Mouse (Mus musculus) lung, embryonic 14.5 days (tissue): ENCODE measurements around the gene Ric8b. TPM values are rescaled to one million over a fixed set of nuclear protein-coding genes. Genes with fewer than 3 reads are reported as not detected.
A peak's percentile ranks its signal among the peaks of the same experiment; 100 is the strongest.

Experiments used
- ATAC-seq: fragments of 200-750 bp; cut with Nextera tagmentation; 2 replicates; pipeline ENCODE4 v1.8.0; 2017; ENCODE audit warnings: mild to moderate bottlenecking, moderate TSS enrichment, moderate library complexity; ENCODE audit not compliant: insufficient read depth
- DNase-seq: peaks from one replicate; pipeline ENCODE4 v3.0.0-alpha.2; 2015
- H3K27ac ChIP-seq: fragments of 300-500 bp; sonication (generic); 2 replicates; pipeline ENCODE4 v1.5.1; 2014; ENCODE audit warnings: low read depth, mild to moderate bottlenecking, moderate library complexity
- H3K27me3 ChIP-seq: fragments of 300-500 bp; sonication (generic); 2 replicates; pipeline ENCODE4 v1.6.1; 2014; ENCODE audit warnings: low read length, control low read depth; ENCODE audit not compliant: insufficient read depth
- H3K36me3 ChIP-seq: fragments of 300-500 bp; sonication (generic); 2 replicates; pipeline ENCODE4 v1.6.1; 2014; ENCODE audit warnings: control low read depth; ENCODE audit not compliant: insufficient read depth
- H3K4me1 ChIP-seq: fragments of 300-500 bp; sonication (generic); 2 replicates; pipeline ENCODE4 v1.6.1; 2014; ENCODE audit warnings: antibody characterized with exemption, control low read depth; ENCODE audit not compliant: insufficient read depth
- H3K4me2 ChIP-seq: fragments of 300-500 bp; sonication (generic); 2 replicates; pipeline ENCODE4 v1.6.1; 2014; ENCODE audit warnings: mild to moderate bottlenecking
- H3K4me3 ChIP-seq: fragments of 300-500 bp; sonication (generic); 2 replicates; pipeline ENCODE4 v1.5.1; 2014; ENCODE audit warnings: low read depth, low read length
- H3K9ac ChIP-seq: fragments of 300-500 bp; sonication (generic); 2 replicates; pipeline ENCODE4 v1.6.1; 2014
- H3K9me3 ChIP-seq: fragments of 300-500 bp; sonication (generic); 2 replicates; pipeline ENCODE4 v1.6.1; 2016; ENCODE audit warnings: low read depth, low read length, control low read depth
- CTCF ChIP-seq: IDR thresholded peaks from 2 replicates; pipeline ENCODE4 v1.5.1; 2016; ENCODE audit warnings: antibody characterized with exemption, low read depth
- WGBS: fragments of 180-500 bp; shearing (Covaris S2); extraction: QIAGEN DNeasy Blood & Tissue Kit; methylation state at CpG from one replicate; pipeline ENCODE4 v1.1.7; 2014; 5-methylcytosine and 5-hydroxymethylcytosine counted together
- polyA plus RNA-seq: library from polyadenylated mRNA; unstranded; fragments of >200 nt; fragmentation: Nextera tagmentation; extraction: Ambion mirVana; gene quantifications from 2 replicates; pipeline ENCODE4 v1.2.1, GENCODE M21; 2014

Gene Ric8b
- polyA plus RNA-seq, 1 experiment from 2014 or later = 18.6 TPM

GRCm38 (mm10) chr10:84909021-84909801 is 8.2 kb upstream of the Ric8b start:
- H3K4me2 ChIP-seq = no peak overlapping the region
- WGBS = 74% methylated on average over 17 of the region's 17 CpGs
- no peak for ATAC-seq

DNA sequence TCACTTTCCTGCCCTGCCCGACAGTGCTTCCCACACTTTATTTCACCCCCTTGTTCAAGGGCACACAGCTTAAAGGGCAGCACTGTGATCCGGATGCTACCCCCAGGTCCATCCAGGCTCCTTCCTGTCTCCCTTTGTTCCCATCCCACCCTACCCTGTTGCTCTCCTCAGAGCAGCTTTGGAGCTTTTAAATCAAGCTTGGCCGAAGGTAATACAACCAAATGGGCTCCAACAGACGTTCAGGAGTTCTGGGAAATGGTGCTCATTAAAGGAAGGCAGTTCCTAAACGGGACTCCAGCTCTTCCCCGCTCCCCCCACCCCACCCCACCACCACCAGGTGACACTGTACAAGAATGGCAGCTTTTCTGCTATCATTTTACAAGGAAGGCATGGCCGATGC is 7.2 kb upstream of the Ric8b start:
- Histone ChIP-seq H3K27ac (no peak overlapping the region), H3K36me3 (no peaks in the 10 kb centered on the region), H3K27me3 (no peaks in the 10 kb centered on the region), H3K4me3 (no peak overlapping the region), H3K4me1 (no peaks in the 10 kb centered on the region), H3K9ac (no peak overlapping the region), H3K9me3 (no peaks in the 10 kb centered on the region), H3K4me2 (no peak overlapping the region)
- 54% methylated on average over 7 of the region's 7 CpGs for WGBS
- DNase-seq (no peak), ATAC-seq (no peak)
- TF ChIP-seq CTCF = no peak

More at GRCm38 (mm10) chr10:84909021-84909801, 8.2 kb upstream of the Ric8b start:
- Histone ChIP-seq H3K36me3 (no peaks in the 10 kb centered on the region), H3K27ac (no peak overlapping the region), H3K4me1 (no peaks in the 10 kb centered on the region), H3K27me3 (no peaks in the 10 kb centered on the region), H3K9ac (no peak overlapping the region), H3K9me3 (no peaks in the 10 kb centered on the region), H3K4me3 (no peak overlapping the region)
- TF ChIP-seq CTCF = no peak
- DNase-seq = peak; percentile 20

- H3K27ac ChIP-seq = no peak overlapping the region
- DNase-seq (no peak), ATAC-seq (no peak)
- H3K9ac ChIP-seq = no peak overlapping the region
- no peak overlapping the region for H3K4me3 ChIP-seq
- no peaks in the 10 kb centered on the region for H3K27me3 ChIP-seq
- no peaks in the 10 kb centered on the region for H3K9me3 ChIP-seq
- H3K4me1 ChIP-seq = no peaks in the 10 kb centered on the region
- WGBS = 65% methylated on average over 1 of the region's 1 CpGs
- TF ChIP-seq CTCF = no peak
- H3K4me2 ChIP-seq = no peak overlapping the region
- H3K36me3 ChIP-seq = no peaks in the 10 kb centered on the region
Observed at GRCm38 (mm10) chr10:84910758-84911384, 6.5 kb upstream of the Ric8b start.

GRCm38 (mm10) chr10:84913148-84913547 is 4.3 kb upstream of the Ric8b start:
- Histone ChIP-seq H3K4me1 (peaks cover 2% of the 10 kb centered on the region), H3K9ac (no peak overlapping the region), H3K4me3 (no peak overlapping the region), H3K27me3 (no peaks in the 10 kb centered on the region), H3K9me3 (no peaks in the 10 kb centered on the region), H3K27ac (no peak overlapping the region), H3K4me2 (no peak overlapping the region), H3K36me3 (no peaks in the 10 kb centered on the region)
- ATAC-seq = no peak
- WGBS = 58% methylated on average over 1 of the region's 1 CpGs
- DNase-seq = no peak
- no peak for TF ChIP-seq CTCF

DNA sequence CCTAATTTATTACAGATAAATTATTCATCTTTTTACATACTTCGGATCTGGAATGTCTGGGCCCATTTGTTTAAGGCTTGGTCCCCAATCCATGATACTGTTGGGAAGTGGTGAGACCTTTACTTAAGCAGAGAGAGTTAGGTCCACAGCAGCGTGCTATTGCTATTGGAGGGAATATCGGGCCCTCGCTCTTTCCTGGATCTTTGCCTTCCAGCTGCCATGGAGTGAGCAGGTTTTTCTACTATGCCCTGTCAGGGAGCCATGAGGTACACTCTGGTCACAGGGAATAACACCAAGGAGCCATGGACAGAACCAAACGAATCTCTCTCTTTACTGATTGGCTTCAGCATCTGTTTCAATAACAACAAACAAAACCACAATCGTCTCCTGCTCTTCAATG is 1.9 kb upstream of the Ric8b start:
- WGBS = 76% methylated on average over 6 of the region's 6 CpGs
- Histone ChIP-seq H3K9me3 (no peaks in the 10 kb centered on the region), H3K27ac (no peak overlapping the region), H3K27me3 (no peaks in the 10 kb centered on the region), H3K4me1 (peaks cover 11% of the 10 kb centered on the region), H3K4me3 (no peak overlapping the region), H3K36me3 (no peaks in the 10 kb centered on the region), H3K9ac (no peak overlapping the region), H3K4me2 (no peak overlapping the region)
- DNase-seq = no peak
- no peak for ATAC-seq
- TF ChIP-seq CTCF = no peak

DNA sequence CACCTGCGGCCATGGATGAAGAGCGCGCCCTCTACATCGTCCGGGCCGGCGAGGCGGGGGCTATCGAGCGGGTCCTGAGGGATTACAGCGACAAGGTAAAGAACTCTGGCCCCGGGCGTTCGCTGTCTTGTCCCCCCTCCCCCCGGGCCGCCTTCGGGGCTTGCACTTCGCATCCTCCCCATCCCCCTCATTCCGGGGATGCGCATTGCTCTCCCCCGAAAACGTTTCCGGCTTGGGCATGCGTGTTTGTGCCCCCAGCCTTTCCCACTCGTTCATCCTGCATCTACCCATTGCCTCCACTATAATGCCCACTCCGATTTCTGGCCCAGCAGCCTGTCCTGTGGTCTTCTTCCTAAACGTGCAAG is 297 bp downstream of the Ric8b start:
- Histone ChIP-seq H3K4me2 (peak overlapping the region; percentile 72), H3K27ac (peak overlapping the region; percentile 92), H3K27me3 (no peaks in the 10 kb centered on the region), H3K36me3 (no peaks in the 10 kb centered on the region), H3K9me3 (no peaks in the 10 kb centered on the region), H3K4me1 (peaks cover 11% of the 10 kb centered on the region), H3K9ac (peak overlapping the region; percentile 80), H3K4me3 (peak overlapping the region; percentile 86)
- 2% methylated on average over 27 of the region's 27 CpGs for WGBS
- no peak for TF ChIP-seq CTCF
- ATAC-seq (peak; percentile 37), DNase-seq (peak; percentile 47)

DNA sequence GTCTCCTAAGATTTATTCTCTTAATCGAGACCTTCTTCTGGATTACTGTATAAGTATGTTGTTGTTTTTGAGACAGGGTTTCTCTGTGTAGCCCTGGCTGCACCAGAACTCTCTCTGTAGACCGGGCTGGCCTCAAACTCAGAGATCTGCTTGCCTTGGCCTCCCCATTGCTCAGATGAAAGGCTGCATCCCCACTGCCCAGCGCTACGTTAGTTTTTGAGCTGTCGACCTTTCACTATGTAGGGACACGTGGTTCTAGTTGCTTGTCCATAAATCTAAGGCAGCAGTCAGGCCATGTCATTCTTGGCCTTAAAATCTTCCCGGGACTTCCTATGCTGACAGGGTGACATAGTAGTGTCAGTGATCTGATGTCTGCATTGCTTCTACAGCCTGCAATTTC is 8.9 kb downstream of the Ric8b start:
- H3K4me1 ChIP-seq = no peaks in the 10 kb centered on the region; the same call in 1 of the 2 replicates
- WGBS = 60% methylated on average over 7 of the region's 7 CpGs

More for the DNA sequence above, 8.9 kb downstream of the Ric8b start:
- no peak overlapping the region for H3K4me2 ChIP-seq
- ATAC-seq = no peak
- H3K4me3 ChIP-seq = no peak overlapping the region
- no peak overlapping the region for H3K9ac ChIP-seq
- no peaks in the 10 kb centered on the region for H3K27me3 ChIP-seq
- H3K27ac ChIP-seq = no peak overlapping the region
- no peak for DNase-seq
- TF ChIP-seq CTCF = no peak
- H3K36me3 ChIP-seq = 0 out of 2 replicates have a peak, but pooled peaks cover 18% of the 10 kb centered on the region
- no peaks in the 10 kb centered on the region for H3K9me3 ChIP-seq
